Mouse (Mus musculus) lung, postnatal 0 days (tissue): ENCODE measurements around the gene Gm1043.

Source experiments
- CTCF ChIP-seq: IDR thresholded peaks from 2 replicates; pipeline ENCODE4 v1.5.1; 2016; ENCODE audit warnings: antibody characterized with exemption, mild to moderate bottlenecking
- EP300 ChIP-seq: IDR thresholded peaks from 2 replicates; pipeline ENCODE4 v1.6.1; 2016; ENCODE audit warnings: antibody characterized with exemption, mild to moderate bottlenecking, control low read depth

DNA sequence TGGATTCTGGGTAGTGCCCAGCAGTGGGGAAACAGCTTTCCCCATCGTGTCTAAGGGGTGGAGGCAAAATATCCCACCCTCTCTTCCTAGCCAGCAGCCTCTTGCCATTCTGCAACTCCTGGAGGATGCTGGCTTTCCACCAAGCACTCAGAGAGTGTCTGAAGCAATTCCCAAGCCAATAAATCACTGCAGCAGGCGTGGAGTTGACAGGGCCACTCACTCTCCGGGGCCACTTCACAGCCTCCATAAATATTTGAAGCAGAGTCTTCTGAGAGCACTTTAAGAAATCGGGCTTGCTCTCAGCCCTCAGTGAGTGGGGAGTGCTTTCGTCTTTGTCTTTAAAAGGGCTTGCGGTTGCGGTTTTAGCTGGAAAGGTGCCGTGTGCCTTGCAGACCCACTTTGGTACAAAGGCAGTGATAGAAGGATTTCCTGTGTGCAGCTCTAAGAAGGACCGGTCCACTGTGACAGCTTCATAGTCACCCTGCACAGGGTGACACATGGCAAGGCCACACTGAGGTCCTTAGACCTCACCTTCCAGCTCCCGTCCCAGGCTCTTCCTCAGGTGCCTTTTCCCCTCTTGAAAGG lies 111.6 kb downstream of the Gm1043 start:
- no peak for TF ChIP-seq CTCF
- no peak for TF ChIP-seq EP300
